Mouse (Mus musculus): Measurements from ENCODE around the gene Krt73. TPM values are rescaled to one million over a fixed set of nuclear protein-coding genes. Genes with fewer than 3 reads are reported as not detected.

Krt73 gene
- polyA plus RNA-seq, 1 experiment from 2014 or later: 1.1 TPM

Other genes with a start within 250 kb of the Krt73 start
- gene Krt90, start 239.4 kb downstream of the Krt73 start, polyA plus RNA-seq (2014; fragmentation: Nextera tagmentation; extraction: Ambion mirVana): 0.08 TPM in 1 of 2 replicates, not detected in the other
- 0.07 and 0.15 TPM in 2 replicates for gene Krt75, start 228.4 kb downstream of the Krt73 start, polyA plus RNA-seq (2014; fragmentation: Nextera tagmentation; extraction: Ambion mirVana)
- gene Gm5414, start 174.2 kb downstream of the Krt73 start, polyA plus RNA-seq (2014; fragmentation: Nextera tagmentation; extraction: Ambion mirVana): not detected in 2 replicates
- not detected in 2 replicates for gene Gm5478, start 155.0 kb downstream of the Krt73 start, polyA plus RNA-seq (2014; fragmentation: Nextera tagmentation; extraction: Ambion mirVana)
- gene Krt6b, start 122.1 kb downstream of the Krt73 start, polyA plus RNA-seq (2014; fragmentation: Nextera tagmentation; extraction: Ambion mirVana): not detected in 2 replicates
- not detected in 2 replicates for gene Krt6a, start 108.0 kb downstream of the Krt73 start, polyA plus RNA-seq (2014; fragmentation: Nextera tagmentation; extraction: Ambion mirVana)
- gene Krt5, start 89.4 kb downstream of the Krt73 start, polyA plus RNA-seq (2014; fragmentation: Nextera tagmentation; extraction: Ambion mirVana): not detected in 2 replicates
- 0.25 and 0.63 TPM in 2 replicates for gene Krt71, start 59.2 kb downstream of the Krt73 start, polyA plus RNA-seq (2014; fragmentation: Nextera tagmentation; extraction: Ambion mirVana)
- gene Krt72, start 15.9 kb downstream of the Krt73 start, polyA plus RNA-seq (2014; fragmentation: Nextera tagmentation; extraction: Ambion mirVana): 0.11 TPM in 1 of 2 replicates, not detected in the other
- not detected in 2 replicates for gene Krt2, start 15.8 kb upstream of the Krt73 start, polyA plus RNA-seq (2014; fragmentation: Nextera tagmentation; extraction: Ambion mirVana)
- gene Krt1, start 48.4 kb upstream of the Krt73 start, polyA plus RNA-seq (2014; fragmentation: Nextera tagmentation; extraction: Ambion mirVana): 6.7 and 10.7 TPM in 2 replicates
- 0.07 and 0.42 TPM in 2 replicates for gene Krt77, start 67.4 kb upstream of the Krt73 start, polyA plus RNA-seq (2014; fragmentation: Nextera tagmentation; extraction: Ambion mirVana)
- gene Krt76, start 90.6 kb upstream of the Krt73 start, polyA plus RNA-seq (2014; fragmentation: Nextera tagmentation; extraction: Ambion mirVana): not detected in 2 replicates
- not detected in 2 replicates for gene Krt4, start 122.4 kb upstream of the Krt73 start, polyA plus RNA-seq (2014; fragmentation: Nextera tagmentation; extraction: Ambion mirVana)
- 0.45 and 0.69 TPM in 2 replicates for gene Krt79, start 138.0 kb upstream of the Krt73 start, polyA plus RNA-seq (2014; fragmentation: Nextera tagmentation; extraction: Ambion mirVana)
- gene Krt78, start 151.9 kb upstream of the Krt73 start, polyA plus RNA-seq (2014; fragmentation: Nextera tagmentation; extraction: Ambion mirVana): not detected in 2 replicates
- 0.15 and 0.59 TPM in 2 replicates for gene Krt8, start 202.1 kb upstream of the Krt73 start, polyA plus RNA-seq (2014; fragmentation: Nextera tagmentation; extraction: Ambion mirVana)
- gene Krt18, start 225.8 kb upstream of the Krt73 start, polyA plus RNA-seq (2014; fragmentation: Nextera tagmentation; extraction: Ambion mirVana): 0.35 and 1.3 TPM in 2 replicates

All from midbrain, embryonic 14.5 days (tissue).